Mouse (Mus musculus) heart, postnatal 36 days (tissue): Measurements from ENCODE around the gene Tmem136. TPM values are rescaled to one million over a fixed set of nuclear protein-coding genes. Genes with fewer than 3 reads are reported as not detected.
"Not testable (repeated sequence)": the region's sequence is repeated elsewhere in the genome, so short reads cannot be mapped to it uniquely, and the experiment has no call there.

Experiments
- DNase-seq, 2 experiments: peaks; one replicate each; pipeline ENCODE4 v3.0.0; 2021 to 2022
- intact Hi-C: fragments of 180-260 bp; cut with DNase I; formaldehyde crosslinking; loops from one replicate; pipeline ENCODE4 v1.15.1; 2025
- total RNA-seq, 2 experiments: library from RNA; stranded (reverse); gene quantifications; 2 replicates each; pipeline ENCODE4 v1.2.3; 2021

The Tmem136 gene
- total RNA-seq = 1 to 10 TPM; 6.1 to 9.1 TPM

DNA sequence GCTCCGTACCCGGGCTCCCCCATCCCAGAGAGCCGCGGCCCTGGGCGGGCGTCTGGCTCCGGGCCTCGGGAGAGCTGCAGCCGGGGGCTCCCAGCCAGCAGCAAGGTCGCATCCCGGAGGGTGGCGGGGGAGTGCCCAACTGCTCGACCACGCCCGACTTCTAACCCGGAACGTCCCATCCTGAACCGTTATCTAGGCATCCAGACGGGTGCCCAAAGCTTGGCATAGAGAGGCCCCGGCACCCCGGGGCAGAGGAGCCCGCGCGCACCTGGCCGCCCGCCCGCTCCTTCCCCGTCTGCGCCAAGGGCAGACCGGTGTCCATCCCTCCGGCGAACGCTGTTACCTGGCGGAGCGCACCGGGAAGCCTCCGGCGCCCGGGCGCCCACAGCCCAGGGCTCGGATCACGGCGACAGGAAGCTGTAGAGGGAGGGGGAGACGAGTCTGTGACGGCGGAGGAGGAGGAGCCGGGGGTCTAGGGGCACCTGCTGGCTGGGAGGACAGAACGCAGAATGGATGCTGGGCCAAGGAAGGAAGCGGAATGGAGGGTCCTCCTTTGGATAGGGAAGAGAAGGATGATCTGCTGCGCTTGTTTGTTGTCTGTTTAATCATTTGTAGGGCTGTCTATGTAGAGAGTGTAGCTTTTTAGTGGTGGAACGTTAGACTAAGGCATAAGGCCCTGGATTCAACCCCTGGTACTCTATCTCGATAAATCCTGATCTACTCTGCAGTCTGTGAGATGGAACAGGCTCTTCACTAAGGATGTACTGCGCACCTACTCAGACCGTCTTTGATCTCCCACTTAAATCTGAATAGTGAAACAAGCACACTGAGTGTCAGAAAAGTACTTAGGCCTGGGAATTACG, at the start of gene Tmem136:
TSS of gene Tmem136 (minus strand) at position 437 of the 863 bp plus-strand sequence.
- intact Hi-C loops = no loop called here
- DNase-seq = peak; percentile 66 to 76

DNA sequence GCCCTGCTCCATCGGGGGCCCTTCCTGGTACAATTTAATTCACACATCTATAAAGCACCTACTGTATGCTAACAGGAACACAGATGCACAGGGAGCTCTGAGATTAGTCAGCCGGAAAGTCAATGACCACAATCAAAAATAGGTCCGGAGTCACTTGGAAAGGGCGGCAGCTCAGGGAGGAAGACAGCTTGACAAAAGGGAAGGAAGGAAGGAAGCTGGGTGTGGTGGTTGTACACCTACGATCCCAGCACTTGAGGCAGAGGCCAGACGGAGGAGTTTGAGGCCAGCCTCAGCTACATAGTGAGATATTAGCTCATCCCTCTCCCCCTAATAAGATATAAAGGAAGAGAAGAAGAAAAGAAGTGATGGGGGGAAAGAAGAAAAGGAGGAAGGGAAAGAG, 39.6 kb upstream of the Tmem136 start:
- intact Hi-C loops = no loop called here

DNA sequence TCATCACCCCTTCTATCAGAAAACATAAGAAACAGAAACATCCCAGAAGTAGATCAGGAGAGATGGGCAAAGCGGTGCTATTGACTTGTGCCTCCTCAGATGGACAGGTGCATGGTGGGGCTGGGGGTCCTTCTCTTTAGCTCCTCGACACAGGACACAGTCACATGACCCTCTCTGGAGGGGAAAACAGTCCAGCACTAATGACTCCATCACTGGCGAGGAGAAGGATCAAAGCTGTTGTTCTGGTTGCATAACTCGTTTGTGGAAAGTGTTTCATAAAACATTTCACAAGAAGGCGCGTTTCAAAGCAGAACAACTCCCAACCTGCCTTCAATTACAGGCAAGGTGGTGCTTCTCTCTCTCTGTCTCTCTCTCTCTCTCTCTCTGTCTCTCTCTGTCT, 35.4 kb upstream of the Tmem136 start:
- intact Hi-C loops = loop anchor here (5.0 kb wide), 1 partner anchor 879 kb away; no protein-coding TSS in a partner anchor

More for the DNA sequence above, 39.6 kb upstream of the Tmem136 start:
- DNase-seq = no peak

DNA sequence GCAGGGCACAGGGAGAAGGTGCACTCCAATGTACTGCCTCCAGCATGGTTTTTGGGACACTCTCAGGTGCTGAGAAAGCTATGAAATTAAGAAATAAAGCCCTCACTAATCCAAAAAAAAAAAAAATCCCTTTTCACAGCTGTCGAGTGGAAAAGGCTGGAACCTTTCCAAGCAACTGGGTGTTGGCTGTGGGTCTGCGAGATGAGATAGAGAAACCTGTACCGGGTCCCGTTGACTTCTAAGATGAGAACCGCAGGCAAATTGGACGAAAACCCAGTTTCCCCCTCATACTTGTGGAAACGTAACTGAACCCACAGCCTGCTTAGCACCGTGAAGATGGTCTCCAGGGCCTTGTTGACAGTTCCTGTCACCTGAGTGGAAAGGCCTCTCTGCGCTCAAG, 34.6 kb upstream of the Tmem136 start:
- no peak for DNase-seq
- intact Hi-C loops = loop anchor here (5.0 kb wide), 1 partner anchor 879 kb away; no protein-coding TSS in a partner anchor

More for the DNA sequence above, 35.4 kb upstream of the Tmem136 start:
- no peak for DNase-seq

DNA sequence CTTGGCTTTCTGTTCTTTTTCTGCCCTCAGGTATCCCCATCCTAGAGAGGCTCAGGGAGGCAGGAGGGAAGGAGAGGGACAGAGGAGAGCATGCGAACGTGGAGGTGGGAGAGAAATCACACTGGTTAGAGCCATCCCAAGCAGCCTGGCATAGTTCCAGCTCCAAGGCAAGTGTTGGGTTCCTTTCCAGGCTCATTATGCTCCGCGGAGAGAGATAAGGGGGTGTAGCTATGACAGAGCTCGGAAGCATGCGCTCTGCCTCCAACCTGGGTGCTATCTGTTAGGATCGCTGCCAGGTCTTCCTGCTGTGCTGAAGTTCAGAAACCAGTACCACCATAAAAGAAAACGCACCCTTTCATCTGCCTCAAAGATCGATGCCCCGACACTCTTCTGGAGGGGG, 33.7 kb upstream of the Tmem136 start:
- intact Hi-C loops = loop anchor here (5.0 kb wide), 1 partner anchor 878 kb away; no protein-coding TSS in a partner anchor
- DNase-seq = peak in 1 of 2 experiments; percentile 26

DNA sequence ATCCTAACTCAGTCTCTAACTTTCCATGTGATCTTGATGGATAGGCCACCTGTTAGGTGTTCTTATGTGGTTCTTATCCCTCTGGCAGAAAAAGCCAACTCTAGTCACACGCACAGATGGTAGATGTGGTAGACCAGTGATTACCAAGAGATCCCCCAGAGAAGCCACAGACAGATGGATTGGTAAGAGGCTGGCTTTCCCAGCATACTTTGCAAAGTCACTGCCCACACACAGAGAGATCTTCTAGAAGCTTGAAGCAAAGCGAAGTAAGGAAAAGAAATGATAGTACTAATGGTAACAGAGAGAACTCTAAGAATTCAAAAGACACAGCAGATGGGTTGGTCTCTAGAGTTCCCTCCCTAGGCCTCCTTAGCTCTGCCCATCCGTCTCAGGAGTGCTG, 33.1 kb upstream of the Tmem136 start:
- intact Hi-C loops = no loop called here
- DNase-seq = no peak

DNA sequence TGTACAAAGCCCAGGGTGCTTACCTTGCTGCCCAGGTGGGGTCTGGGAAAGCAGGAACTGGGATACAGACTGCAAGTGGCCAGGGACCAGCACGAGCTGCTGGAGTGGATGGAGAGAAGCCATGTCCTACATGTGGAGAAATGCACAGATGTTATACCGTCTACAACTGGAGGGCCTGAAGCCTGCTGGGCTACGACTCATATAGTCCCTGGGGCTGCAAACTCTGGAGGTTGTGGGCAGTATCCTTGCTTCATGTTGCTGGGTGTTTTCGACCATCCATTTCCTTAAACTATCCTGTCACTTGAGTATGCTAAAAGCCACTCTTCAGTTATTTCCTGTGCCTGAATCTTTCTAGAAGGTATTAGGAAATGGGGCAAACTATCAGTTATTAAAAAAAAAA, 28.8 kb upstream of the Tmem136 start:
- DNase-seq = no peak
- intact Hi-C loops = no loop called here

DNA sequence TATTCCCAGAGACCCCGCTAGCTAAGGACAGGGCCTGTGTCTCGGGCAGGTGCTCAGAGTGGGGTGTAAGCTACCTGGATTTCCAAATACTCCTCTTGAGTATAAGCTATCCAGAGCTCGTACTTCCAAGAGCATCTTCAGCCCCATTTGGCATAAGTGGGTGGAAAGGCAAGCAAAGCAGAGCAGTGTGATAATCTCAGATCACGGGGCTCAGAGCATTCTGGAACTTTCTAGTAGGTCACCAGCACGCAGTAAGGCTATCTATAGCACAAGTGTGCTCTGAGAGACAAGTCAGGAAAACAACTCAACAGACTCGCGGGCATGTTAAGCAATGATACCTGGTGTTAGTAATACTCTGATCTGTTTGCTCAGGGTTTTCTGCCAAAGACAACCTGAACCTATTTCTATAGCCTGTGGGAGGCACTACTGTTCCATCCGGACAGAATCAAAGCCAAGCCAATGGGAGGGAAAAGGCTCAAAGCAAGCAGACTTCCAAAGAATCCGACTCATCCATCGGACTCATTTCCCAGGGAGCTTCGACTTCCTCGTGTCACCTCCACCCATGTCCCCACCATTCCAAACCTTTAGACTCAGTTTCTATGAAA, 27.9 kb upstream of the Tmem136 start:
- no peak for DNase-seq

DNA sequence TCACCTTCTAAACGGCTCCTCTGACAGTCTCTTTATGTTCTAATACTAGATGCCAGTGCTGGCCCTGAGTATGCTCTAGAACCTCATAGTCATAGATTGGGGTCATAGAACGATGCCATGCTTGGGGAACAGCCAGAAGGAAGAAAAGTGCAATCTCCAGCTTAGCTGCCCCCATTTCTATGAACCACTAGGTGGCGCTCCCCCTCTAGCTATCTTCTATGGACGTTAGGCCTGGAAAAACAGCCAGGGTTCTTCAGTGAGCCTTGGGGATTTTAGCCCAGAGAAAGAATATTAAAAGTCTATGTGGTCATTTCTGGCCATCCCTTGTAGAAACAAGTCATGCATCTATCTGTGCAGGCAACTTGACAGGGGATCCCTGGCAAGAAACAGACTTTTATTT, 25.5 kb upstream of the Tmem136 start:
- peak; percentile 76 to 78 for DNase-seq
- intact Hi-C loops = loop anchor here (1.0 kb wide), 2 partner anchors 69 to 142 kb away; no protein-coding TSS in a partner anchor

More for the DNA sequence above, 27.9 kb upstream of the Tmem136 start:
- intact Hi-C loops = no loop called here

DNA sequence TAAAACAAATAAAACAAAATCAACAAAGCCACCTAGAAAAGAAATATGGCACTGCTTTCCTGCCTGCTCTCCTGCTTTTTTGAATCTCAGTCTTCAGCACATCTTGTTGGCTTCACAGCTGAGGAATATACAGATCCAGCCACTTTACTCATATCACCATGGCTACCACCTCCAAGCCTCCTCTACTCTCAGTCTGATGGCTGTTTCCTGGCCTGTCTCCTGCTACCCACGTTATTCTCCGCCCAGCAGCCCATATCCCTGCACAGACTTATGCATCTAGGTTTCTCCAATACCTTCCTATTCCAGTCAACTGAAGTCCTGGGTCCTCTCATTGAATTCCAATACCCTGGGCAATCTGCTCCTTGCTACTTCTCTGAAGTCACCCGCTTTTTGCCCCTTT, 17.2 kb upstream of the Tmem136 start:
- intact Hi-C loops = no loop called here
- no peak for DNase-seq

DNA sequence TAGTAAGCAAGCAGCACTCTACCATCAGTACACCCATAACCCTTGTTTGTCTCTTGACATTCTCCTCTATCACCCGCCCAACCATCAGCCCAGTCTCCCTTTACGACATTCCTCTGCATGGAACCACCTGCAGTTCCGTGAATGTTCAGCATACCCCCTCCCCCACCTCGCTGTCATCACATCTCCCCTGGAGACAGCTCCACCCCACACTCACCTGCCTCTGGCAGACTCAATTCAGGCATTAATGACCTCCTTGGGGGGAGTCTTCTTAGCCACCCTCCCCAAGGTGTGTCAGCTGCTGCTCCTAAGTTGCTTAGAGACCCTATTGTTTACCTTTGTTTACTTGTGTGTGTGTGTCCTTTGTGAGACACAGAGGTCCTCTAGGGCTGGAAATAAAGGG, 16.0 kb upstream of the Tmem136 start:
- intact Hi-C loops = no loop called here
- no peak for DNase-seq

DNA sequence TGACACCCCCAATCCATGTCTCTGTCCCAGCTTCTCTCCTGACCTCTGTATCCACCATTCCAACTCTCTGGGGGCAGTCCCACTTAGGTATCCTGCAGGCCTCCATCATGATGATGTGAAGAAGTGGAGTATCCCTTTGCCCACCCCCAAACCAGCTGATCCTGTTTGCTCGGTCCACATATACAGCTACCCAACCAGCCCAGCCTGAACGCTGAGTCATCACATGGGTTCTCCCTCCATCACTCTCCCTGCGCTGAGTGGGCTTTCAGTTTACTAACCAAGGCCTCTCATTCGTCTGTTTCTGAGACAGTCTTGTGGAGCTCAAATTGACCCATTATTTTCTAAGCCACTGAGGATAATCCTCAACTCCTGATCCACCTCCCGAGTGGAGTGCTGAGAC, 15.6 kb upstream of the Tmem136 start:
- no peak for DNase-seq
- intact Hi-C loops = no loop called here

DNA sequence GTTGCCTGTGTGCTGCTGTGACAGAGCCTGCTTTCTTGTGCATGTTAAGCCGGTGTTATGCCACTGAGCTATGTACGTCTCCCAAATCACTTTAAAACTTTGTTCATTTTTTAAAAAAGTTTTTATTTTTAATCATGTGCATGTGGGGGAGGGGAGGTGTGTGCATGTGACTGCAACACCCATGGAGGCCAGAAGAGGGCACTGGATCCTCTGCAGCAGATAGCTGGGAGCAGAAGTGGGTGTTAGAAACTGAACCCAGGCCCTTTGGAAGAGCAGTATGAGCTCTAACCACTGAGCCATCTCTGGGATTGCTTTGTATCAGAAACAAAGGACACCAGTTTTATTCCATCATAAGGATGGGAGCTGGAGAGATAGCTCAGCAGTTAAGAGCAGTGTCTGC, 14.3 kb upstream of the Tmem136 start:
- intact Hi-C loops = no loop called here
- DNase-seq = no peak

DNA sequence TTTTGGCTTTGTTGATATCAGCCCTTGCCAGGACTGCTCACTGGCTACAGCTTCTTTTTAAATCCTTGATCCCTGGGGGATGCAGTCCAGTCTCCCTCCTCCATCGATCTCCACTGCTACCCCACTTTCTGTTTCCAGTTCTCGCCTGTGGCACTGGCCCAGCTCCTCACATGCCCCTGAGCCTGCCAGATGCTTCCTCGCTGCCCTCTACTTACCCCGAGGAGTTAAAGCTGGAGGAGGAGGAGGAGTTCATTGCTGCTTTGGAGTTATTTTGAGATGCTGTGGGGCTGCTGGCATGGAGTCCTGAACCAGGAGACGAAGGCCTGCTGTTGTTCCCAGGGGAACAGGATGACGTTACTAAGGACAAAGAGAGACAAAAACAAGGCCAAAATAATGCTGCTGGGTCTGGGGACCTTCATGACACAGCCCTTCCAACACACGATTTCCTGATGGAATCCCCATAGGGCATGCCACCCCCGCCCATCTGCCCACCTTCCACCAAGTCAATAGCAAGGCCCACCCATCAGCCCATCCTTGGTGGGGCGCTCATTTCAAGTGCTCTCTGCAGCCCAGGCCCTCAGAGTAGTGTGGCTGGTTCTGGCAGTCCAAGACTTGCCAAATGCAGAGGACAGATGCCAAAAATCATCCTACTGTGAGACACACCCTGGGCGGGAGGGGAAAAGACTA, 10.9 kb upstream of the Tmem136 start:
- DNase-seq = peak; percentile 63 to 83
- intact Hi-C loops = no loop called here

DNA sequence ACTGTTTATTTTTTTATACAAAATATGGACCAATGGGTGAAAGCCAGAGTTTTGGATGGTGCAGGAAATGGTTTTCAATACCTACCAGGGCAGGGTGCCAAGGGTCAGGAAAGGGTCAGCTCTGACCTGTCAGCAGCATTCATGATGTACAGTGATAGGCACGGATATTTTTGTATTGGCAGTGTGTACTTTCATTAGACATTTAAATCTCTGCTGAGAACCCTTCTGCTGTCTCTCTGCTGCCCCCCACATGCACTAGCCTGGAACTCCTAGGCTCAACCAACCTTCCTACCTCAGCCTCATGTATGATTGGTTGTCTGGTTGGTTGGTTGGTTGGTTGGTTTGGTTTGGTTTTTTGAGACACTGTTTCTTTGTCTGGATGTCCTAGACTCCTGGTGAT, 6.0 kb upstream of the Tmem136 start:
- no peak for DNase-seq

DNA sequence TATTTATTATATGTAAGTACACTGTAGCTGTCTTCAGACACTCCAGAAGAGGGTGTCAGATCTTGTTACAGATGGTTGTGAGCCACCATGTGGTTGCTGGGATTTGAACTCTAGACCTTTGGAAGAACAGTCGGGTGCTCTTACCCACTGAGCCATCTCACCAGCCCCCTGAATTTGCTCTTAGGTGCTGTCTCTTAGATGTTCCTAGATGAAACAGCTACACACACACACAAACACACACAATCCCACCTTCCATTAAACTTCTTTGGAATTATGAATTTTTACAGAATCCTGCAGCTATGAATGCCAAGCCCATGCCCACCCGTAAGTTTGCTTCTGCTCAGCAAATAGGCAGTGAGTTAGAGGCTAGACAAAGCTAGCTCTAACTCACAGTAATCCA, 5.6 kb upstream of the Tmem136 start:
- intact Hi-C loops, DNase-seq: not testable (repeated sequence)

More for the DNA sequence above, 6.0 kb upstream of the Tmem136 start:
- intact Hi-C loops = no loop called here

DNA sequence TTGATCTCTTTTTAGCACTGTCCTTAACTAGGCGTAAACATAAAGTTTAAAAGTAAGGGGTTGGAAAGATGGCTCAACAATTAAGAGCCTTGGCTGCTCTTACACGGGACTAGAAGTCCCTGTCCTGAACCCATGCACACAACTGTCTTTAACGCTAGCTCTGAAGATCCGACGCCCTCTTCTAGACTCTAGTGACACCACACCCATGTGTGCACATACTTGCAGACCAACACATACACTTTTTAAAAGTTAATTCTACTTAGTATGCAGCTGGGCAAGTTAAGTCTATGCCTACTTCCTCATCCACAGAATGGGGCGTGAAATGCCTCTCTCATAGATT, 597 bp upstream of the Tmem136 start:
- intact Hi-C loops = no loop called here

DNA sequence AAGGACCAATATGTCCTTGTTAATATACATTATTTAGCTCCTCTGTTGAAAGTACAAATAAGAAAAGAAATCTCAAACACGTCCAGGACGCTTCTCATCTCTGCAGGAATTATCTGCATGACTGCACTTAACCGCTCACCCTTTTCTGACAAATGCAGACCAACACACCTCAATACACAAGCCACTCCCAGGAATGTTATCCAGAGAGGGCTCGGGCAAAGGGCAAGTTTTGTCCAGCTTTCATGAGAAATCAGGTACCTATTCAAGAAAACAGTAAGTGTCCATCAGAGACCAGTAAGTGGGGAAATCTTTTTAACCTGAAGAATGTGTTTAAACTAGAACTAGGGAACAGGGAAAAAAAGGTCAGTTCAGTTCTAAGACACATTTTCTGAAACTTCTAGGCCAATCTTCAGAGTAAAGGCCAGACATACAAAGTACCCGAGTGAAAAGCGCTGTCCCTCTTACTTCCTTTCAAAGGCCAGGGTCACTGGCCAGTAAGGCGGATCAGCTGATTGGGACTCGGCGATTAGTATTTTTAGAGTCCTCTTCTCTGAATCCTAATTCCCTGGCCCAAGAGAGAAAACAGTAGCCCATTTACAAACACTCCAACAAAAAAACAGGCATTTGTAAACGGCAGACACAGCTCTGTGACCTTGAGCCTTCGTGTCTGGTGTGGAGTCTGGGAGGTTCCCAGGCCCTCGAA, 788 bp downstream of the Tmem136 start:
- intact Hi-C loops = no loop called here
- DNase-seq = no peak

More for the DNA sequence above, 597 bp upstream of the Tmem136 start:
- DNase-seq = no peak

DNA sequence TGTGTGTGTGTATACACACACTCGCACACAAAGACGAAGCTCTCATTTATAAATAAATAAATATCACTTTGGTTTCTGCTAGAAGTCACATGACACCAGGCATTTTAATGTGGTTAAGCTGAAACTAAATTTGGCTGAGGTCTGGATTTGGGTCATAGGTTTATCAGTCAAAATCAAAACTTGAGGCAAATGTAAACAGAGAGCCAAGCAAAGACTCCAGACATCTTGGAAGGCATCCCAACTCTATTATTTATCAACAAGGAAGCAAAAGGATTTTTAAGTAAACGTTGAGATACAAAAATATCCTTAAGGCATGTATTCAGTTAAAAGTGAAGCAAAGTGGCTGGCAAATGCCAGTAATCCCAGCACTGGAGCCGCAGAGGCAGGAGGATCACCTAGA, 1.5 kb downstream of the Tmem136 start:
- DNase-seq = no peak

DNA sequence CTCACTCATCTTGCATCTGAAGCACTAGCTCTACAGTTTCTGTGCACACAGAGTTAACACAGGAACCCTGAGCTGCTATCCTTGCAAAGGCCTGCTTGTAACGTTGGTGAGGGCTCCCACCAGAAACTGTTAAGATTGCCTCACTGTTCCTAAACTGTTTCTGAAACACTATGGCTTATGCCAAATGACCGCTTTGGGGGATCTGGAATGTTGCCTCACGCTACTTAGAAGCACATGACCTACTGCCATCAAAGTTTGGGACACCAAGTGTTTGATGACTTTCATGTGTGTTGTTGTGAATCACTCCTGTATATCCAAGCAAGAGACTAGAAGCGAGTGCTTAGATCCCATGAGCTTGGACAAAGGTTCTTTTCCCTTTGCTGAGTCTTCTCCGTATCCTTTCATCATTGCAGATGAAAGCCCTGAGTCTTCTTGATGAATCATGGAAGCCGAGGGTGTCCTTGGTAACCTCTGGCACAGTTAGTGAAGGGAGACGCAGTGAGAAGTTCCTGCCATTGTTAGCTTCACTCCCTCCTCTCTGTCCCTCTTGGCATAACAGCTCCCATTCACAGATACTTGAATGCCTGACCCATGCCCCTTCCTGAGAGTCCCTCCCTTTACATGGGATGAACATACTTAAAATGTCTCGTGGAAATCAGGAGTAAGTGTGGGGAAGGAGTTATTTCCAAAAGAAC, 5.9 kb downstream of the Tmem136 start:
- intact Hi-C loops = no loop called here
- DNase-seq = no peak

More for the DNA sequence above, 1.5 kb downstream of the Tmem136 start:
- intact Hi-C loops = no loop called here
